ENCODE assay signal across 11 mouse cellular contexts in the genomic region with DNA sequence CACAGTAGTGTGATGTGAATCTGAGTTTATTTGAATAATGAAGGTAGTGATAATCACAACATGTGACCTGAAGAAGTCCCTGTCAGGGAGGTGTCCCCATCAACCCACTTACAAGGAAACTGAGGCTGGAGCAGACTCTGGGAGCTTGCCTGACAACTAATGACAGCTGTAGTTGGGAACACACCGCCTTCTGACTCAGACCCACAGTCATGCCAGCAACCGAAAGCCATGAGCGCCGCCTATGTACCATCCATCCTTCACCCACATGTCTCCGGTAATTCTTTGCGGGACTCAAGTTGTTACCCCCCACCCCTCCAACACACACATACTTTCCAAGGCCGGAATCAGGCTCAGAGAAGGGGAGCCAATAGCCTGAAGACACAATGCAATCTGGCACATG. TPM values are rescaled to one million over a fixed set of nuclear protein-coding genes. Genes with fewer than 3 reads are reported as not detected.
DNase-seq lines count a peak whose midpoint lies in the region; ATAC-seq and TF ChIP-seq lines count a peak whose summit lies in the region.
"Had no signal": no experiment of that assay in that cellular context is flagged by ENCODE, and none has a peak within 500 bp of the region (broad histone marks: within the 10 kb centered on the region; RNA-seq: fewer than 3 reads in every experiment).

No protein-coding gene starts in this region.

- H3K27ac ChIP-seq in heart, postnatal 0 days (ENCODE audit: low read depth) = no peak overlapping the region
- no peak overlapping the region for H3K27ac ChIP-seq in hindbrain, embryonic 16.5 days (ENCODE audit: low read depth, low read length)
- H3K27ac ChIP-seq in stomach, embryonic 14.5 days (ENCODE audit: low read length) = no peak overlapping the region

- ATAC-seq in heart, postnatal 0 days (ENCODE audit: insufficient read depth, low read depth) = no peak
- ATAC-seq in hindbrain, embryonic 16.5 days = no peak
- no peak for ATAC-seq in stomach, embryonic 14.5 days (ENCODE audit: insufficient number of reproducible peaks, insufficient read depth, low FRiP score, low read depth)

- 87% methylated on average over 7 of the region's 7 CpGs for WGBS in heart, postnatal 0 days
- 95% methylated on average over 7 of the region's 7 CpGs for WGBS in hindbrain, embryonic 16.5 days
- 88% methylated on average over 7 of the region's 7 CpGs for WGBS in stomach, embryonic 14.5 days

- no peaks in the 10 kb centered on the region for H3K9me3 ChIP-seq in heart, postnatal 0 days (replicated peaks; ENCODE audit: control insufficient read depth, low read length)
- H3K9me3 ChIP-seq in hindbrain, embryonic 16.5 days (ENCODE audit: control insufficient read depth, low read length) = no peaks in the 10 kb centered on the region
- H3K9me3 ChIP-seq in stomach, embryonic 14.5 days (ENCODE audit: control insufficient read depth, low read depth, low read length) = no peaks in the 10 kb centered on the region

- TF ChIP-seq CTCF in heart, postnatal 0 days (IDR thresholded peaks at IDR 0.05; ENCODE audit: low read depth) = no peak

- no peaks in the 10 kb centered on the region; the same call in 1 of the 2 replicates for H3K36me3 ChIP-seq in heart, postnatal 0 days (replicated peaks; ENCODE audit: control insufficient read depth, insufficient read depth, low read length)
- peaks cover 4% of the 10 kb centered on the region for H3K36me3 ChIP-seq in hindbrain, embryonic 16.5 days (ENCODE audit: control insufficient read depth, insufficient read depth, low read length)
- no peaks in the 10 kb centered on the region; the same call in none of the 2 replicates for H3K36me3 ChIP-seq in stomach, embryonic 14.5 days (ENCODE audit: control insufficient read depth, insufficient read depth, low read length)

- no peak for TF ChIP-seq EP300 in heart, postnatal 0 days (IDR thresholded peaks at IDR 0.05; ENCODE audit: low read depth)

- H3K4me3 ChIP-seq in heart, postnatal 0 days (ENCODE audit: low read depth, low read length) = no peak overlapping the region
- peak overlapping the region; percentile 93 for H3K4me3 ChIP-seq in hindbrain, embryonic 16.5 days (ENCODE audit: low read length)
- H3K4me3 ChIP-seq in stomach, embryonic 14.5 days (ENCODE audit: low read depth, low read length) = 0 out of 2 replicates have a peak overlapping the region, but pooled peaks have one; percentile 92

- no peak for DNase-seq in heart, postnatal 0 days (ENCODE audit: low spot score)
- DNase-seq in heart, adult 11 months = no peak
- peak; percentile 37 for DNase-seq in right cerebral cortex, adult 18-20 months
- no peak for DNase-seq in right cerebral cortex, postnatal 10 days (ENCODE audit: low spot score in 2 of 2)
- DNase-seq in retina, embryonic 14.5 days (ENCODE audit: low spot score) = no peak
- DNase-seq in urinary bladder, postnatal 4 days (ENCODE audit: low spot score in 2 of 2) = no peak
- DNase-seq: cerebellum, adult 11 months; heart, postnatal 4 days had no signal

- no peaks in the 10 kb centered on the region for H3K27me3 ChIP-seq in heart, postnatal 0 days (ENCODE audit: control insufficient read depth, insufficient read depth, low read length)
- H3K27me3 ChIP-seq in hindbrain, embryonic 16.5 days (replicated peaks; ENCODE audit: control insufficient read depth, insufficient read depth, low read length) = no peaks in the 10 kb centered on the region
- H3K27me3 ChIP-seq in stomach, embryonic 14.5 days (ENCODE audit: control insufficient read depth, insufficient read depth, low read length) = no peaks in the 10 kb centered on the region

- H3K4me2 ChIP-seq in heart, postnatal 0 days (ENCODE audit: low read depth, low read length) = peak overlapping the region; percentile 96
- H3K4me2 ChIP-seq in hindbrain, embryonic 16.5 days (ENCODE audit: low read length) = peak overlapping the region; percentile 95
- peak overlapping the region; percentile 97 for H3K4me2 ChIP-seq in stomach, embryonic 14.5 days (replicated peaks; ENCODE audit: low read depth, low read length)

- peaks cover 14% of the 10 kb centered on the region for H3K4me1 ChIP-seq in heart, postnatal 0 days (ENCODE audit: control insufficient read depth, insufficient read depth)
- peaks cover 26% of the 10 kb centered on the region for H3K4me1 ChIP-seq in hindbrain, embryonic 16.5 days (ENCODE audit: control insufficient read depth, insufficient read depth, low read depth, low read length)
- H3K4me1 ChIP-seq in stomach, embryonic 14.5 days (ENCODE audit: control insufficient read depth, insufficient read depth, low read length) = peaks cover 11% of the 10 kb centered on the region

- H3K9ac ChIP-seq in heart, postnatal 0 days (replicated peaks; ENCODE audit: low read depth, low read length) = no peak overlapping the region
- no peak overlapping the region for H3K9ac ChIP-seq in hindbrain, embryonic 16.5 days (ENCODE audit: low read depth, low read length)
- H3K9ac ChIP-seq in stomach, embryonic 14.5 days (replicated peaks; ENCODE audit: low read depth, low read length) = no peak overlapping the region

RNA-seq across cellular contexts. Expression of gene Mark4, which starts 2.0 kb away (rescaled TPM):
- total RNA-seq in heart, postnatal 0 days (2014; rRNA removed; ENCODE audit: low replicate concordance) = 16.0 and 26.4 TPM in 2 replicates
- polyA plus RNA-seq in heart, postnatal 0 days (2015; fragmentation: Nextera tagmentation; extraction: Ambion mirVana) = 5.5 and 5.6 TPM in 2 replicates
- polyA plus RNA-seq in hindbrain, embryonic 16.5 days (2015; fragmentation: Nextera tagmentation; extraction: Ambion mirVana) = 13.5 and 15.9 TPM in 2 replicates
- 8.6 and 9.7 TPM in 2 replicates for polyA plus RNA-seq in stomach, embryonic 14.5 days (2014; fragmentation: Nextera tagmentation; extraction: Ambion mirVana)

RNA-seq across cellular contexts. Expression of gene Exoc3l2, which starts 6.5 kb away (rescaled TPM):
- 1.9 and 3.5 TPM in 2 replicates for total RNA-seq in heart, postnatal 0 days (2014; rRNA removed; ENCODE audit: low replicate concordance)
- 0.49 and 0.62 TPM in 2 replicates for polyA plus RNA-seq in heart, postnatal 0 days (2015; fragmentation: Nextera tagmentation; extraction: Ambion mirVana)
- 0.97 and 1.5 TPM in 2 replicates for polyA plus RNA-seq in hindbrain, embryonic 16.5 days (2015; fragmentation: Nextera tagmentation; extraction: Ambion mirVana)
- polyA plus RNA-seq in stomach, embryonic 14.5 days (2014; fragmentation: Nextera tagmentation; extraction: Ambion mirVana) = 0.55 and 1.2 TPM in 2 replicates

RNA-seq across cellular contexts. Expression of gene Bloc1s3, which starts 51.5 kb away (rescaled TPM):
- total RNA-seq in heart, postnatal 0 days (2014; rRNA removed; ENCODE audit: low replicate concordance) = 9.3 and 11.9 TPM in 2 replicates
- 1.2 TPM in 2 replicates for polyA plus RNA-seq in heart, postnatal 0 days (2015; fragmentation: Nextera tagmentation; extraction: Ambion mirVana)
- 3.5 and 4.2 TPM in 2 replicates for polyA plus RNA-seq in hindbrain, embryonic 16.5 days (2015; fragmentation: Nextera tagmentation; extraction: Ambion mirVana)
- polyA plus RNA-seq in stomach, embryonic 14.5 days (2014; fragmentation: Nextera tagmentation; extraction: Ambion mirVana) = 0.74 and 1.3 TPM in 2 replicates

RNA-seq across cellular contexts. Expression of gene Trappc6a, which starts 51.6 kb away (rescaled TPM):
- total RNA-seq in heart, postnatal 0 days (2014; rRNA removed; ENCODE audit: low replicate concordance) = 65.1 and 84.9 TPM in 2 replicates
- polyA plus RNA-seq in heart, postnatal 0 days (2015; fragmentation: Nextera tagmentation; extraction: Ambion mirVana) = 79.5 and 83.3 TPM in 2 replicates
- 36.3 and 37.1 TPM in 2 replicates for polyA plus RNA-seq in hindbrain, embryonic 16.5 days (2015; fragmentation: Nextera tagmentation; extraction: Ambion mirVana)
- 83.4 and 89.0 TPM in 2 replicates for polyA plus RNA-seq in stomach, embryonic 14.5 days (2014; fragmentation: Nextera tagmentation; extraction: Ambion mirVana)

RNA-seq across cellular contexts. Expression of gene Ckm, which starts 52.1 kb away (rescaled TPM):
- total RNA-seq in heart, postnatal 0 days (2014; rRNA removed; ENCODE audit: low replicate concordance) = 4,715 and 5,632 TPM in 2 replicates
- 4,516 and 4,665 TPM in 2 replicates for polyA plus RNA-seq in heart, postnatal 0 days (2015; fragmentation: Nextera tagmentation; extraction: Ambion mirVana)
- 0.64 and 47.3 TPM in 2 replicates for polyA plus RNA-seq in hindbrain, embryonic 16.5 days (2015; fragmentation: Nextera tagmentation; extraction: Ambion mirVana)
- 1.7 and 3.2 TPM in 2 replicates for polyA plus RNA-seq in stomach, embryonic 14.5 days (2014; fragmentation: Nextera tagmentation; extraction: Ambion mirVana)
- total RNA-seq: MEL had no signal
